Mouse (Mus musculus) lung, postnatal 36 days (tissue): ENCODE results near the gene Gpsm3.

Experiments used
- DNase-seq: peaks from one replicate; pipeline ENCODE4 v3.0.0; 2022; ENCODE audit warnings: mixed read lengths

Gene Gpsm3

DNA sequence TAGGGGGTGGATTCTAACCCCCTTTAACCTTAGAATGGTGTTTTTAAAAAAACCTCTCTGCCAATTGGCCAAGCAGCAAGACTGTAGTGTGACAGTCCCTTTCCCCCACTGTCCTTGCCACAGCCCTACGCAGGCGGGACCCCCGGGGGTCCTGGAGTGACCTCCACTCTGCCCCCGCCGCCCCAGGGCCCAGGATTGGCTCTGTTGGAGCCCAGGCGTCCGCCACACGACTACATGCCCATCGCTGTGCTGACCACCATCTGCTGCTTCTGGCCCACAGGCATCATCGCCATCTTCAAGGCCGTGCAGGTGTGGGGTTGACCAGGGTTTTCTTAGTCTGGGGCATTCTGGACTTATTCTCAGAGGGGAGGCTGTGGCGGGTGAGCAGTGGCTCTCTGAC, 42.0 kb downstream of the Gpsm3 start:
- DNase-seq = no peak

- DNase-seq = peak; percentile 88
Observed at GRCm38 (mm10) chr17:34632261-34632691, 42.7 kb downstream of the Gpsm3 start.

DNA sequence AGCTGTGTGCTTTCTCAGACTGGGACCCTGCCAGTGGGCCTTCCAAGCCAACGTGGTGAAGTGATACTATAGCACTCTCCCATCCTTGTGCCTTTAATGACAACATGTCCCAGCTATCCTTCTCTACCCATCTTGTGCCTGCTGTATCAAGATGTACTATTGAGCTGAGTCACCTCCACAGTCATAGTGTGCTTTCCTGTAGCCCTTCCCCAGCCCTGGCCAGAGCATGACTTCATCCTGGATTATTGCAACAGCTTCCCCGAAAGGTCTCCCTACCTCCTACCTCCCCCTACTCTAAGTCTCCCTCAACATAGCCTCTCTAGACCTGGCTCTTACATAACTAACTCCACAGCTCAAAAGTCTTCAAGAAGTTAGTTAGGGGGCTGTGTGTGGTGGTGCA, 46.1 kb downstream of the Gpsm3 start:
- DNase-seq = no peak

GRCm38 (mm10) chr17:34637459-34637858, 47.9 kb downstream of the Gpsm3 start:
- no peak for DNase-seq

DNA sequence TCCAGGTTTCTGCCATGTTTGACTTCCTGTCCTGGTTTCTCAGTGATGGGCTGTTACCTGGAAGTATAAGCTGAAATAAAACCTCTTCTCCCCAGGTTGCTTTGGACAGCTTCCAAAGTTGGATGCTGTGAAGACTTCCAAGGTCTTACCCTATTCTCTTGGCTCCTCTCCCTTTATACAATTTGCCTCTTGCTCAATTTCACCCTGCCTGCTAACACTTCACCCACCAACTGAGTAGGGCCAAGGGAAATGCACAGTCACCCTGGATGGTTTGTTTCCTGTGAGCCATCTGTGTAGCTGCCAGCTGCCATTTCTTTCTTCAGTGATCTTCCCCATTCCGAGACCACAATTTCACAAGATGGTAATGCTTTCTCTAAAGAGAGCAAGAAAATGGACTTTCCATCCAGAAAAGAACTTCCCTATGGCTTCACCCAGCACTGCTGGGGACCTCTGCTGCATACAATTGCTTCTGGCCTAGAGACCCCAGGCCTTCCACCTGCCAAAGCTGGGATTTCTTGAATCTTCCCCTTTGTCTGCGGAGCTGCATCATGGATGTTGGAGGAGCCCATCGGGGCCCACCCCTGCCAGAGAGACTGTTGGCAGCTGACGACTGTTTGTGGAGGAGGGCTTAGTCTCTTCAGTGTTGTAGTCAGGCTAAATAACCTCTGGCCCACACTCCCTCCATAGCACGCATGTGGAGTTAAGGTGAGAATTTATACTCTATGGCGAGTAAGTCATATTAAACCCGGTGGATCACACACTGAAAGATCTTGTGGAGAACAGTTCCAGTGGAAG, 50.1 kb downstream of the Gpsm3 start:
- no peak for DNase-seq

GRCm38 (mm10) chr17:34640778-34641601, 51.4 kb downstream of the Gpsm3 start:
- no peak for DNase-seq
